Mouse (Mus musculus) hindbrain, embryonic 16.5 days (tissue): ENCODE data around the gene Cks2. TPM values are rescaled to one million over a fixed set of nuclear protein-coding genes. Genes with fewer than 3 reads are reported as not detected.
"Not testable (repeated sequence)": the region's sequence is repeated elsewhere in the genome, so short reads cannot be mapped to it uniquely, and the experiment has no call there.

ENCODE experiments used
- ATAC-seq: fragments of 200-750 bp; cut with Nextera tagmentation; 2 replicates; pipeline ENCODE4 v1.8.0; 2017; ENCODE audit warnings: moderate TSS enrichment, moderate library complexity
- H3K27ac ChIP-seq: fragments of 300-500 bp; sonication (generic); 2 replicates; pipeline ENCODE4 v1.5.1; 2014; ENCODE audit warnings: low read depth, mild to moderate bottlenecking, control low read depth, low read length, moderate library complexity
- H3K27me3 ChIP-seq: fragments of 300-500 bp; sonication (generic); replicated peaks from 2 replicates; pipeline ENCODE4 v1.6.1; 2014; ENCODE audit warnings: low read length; ENCODE audit not compliant: control insufficient read depth, insufficient read depth
- H3K36me3 ChIP-seq: fragments of 300-500 bp; sonication (generic); 2 replicates; pipeline ENCODE4 v1.6.1; 2014; ENCODE audit warnings: mild to moderate bottlenecking, low read length, moderate library complexity, mixed read lengths; ENCODE audit not compliant: control insufficient read depth, insufficient read depth
- H3K4me1 ChIP-seq: fragments of 300-500 bp; sonication (generic); 2 replicates; pipeline ENCODE4 v1.6.1; 2014; ENCODE audit warnings: low read depth, low read length; ENCODE audit not compliant: control insufficient read depth, insufficient read depth
- H3K4me2 ChIP-seq: fragments of 300-500 bp; sonication (generic); 2 replicates; pipeline ENCODE4 v1.6.1; 2014; ENCODE audit warnings: mild to moderate bottlenecking, low read length, control low read depth, moderate library complexity
- H3K4me3 ChIP-seq: fragments of 300-500 bp; sonication (generic); 2 replicates; pipeline ENCODE4 v1.5.1; 2014; ENCODE audit warnings: mild to moderate bottlenecking, low read length, control low read depth, moderate library complexity
- H3K9ac ChIP-seq: fragments of 300-500 bp; sonication (generic); 2 replicates; pipeline ENCODE4 v1.6.1; 2014; ENCODE audit warnings: low read depth, mild to moderate bottlenecking, control low read depth, low read length, moderate library complexity
- H3K9me3 ChIP-seq: fragments of 300-500 bp; sonication (generic); 2 replicates; pipeline ENCODE4 v1.6.1; 2014; ENCODE audit warnings: mild to moderate bottlenecking, low read length, moderate library complexity; ENCODE audit not compliant: control insufficient read depth
- WGBS: fragments of 180-500 bp; shearing (Covaris S2); extraction: QIAGEN DNeasy Blood & Tissue Kit; methylation state at CpG from one replicate; pipeline ENCODE4 v1.1.7; 2014; 5-methylcytosine and 5-hydroxymethylcytosine counted together
- polyA plus RNA-seq: library from polyadenylated mRNA; unstranded; fragments of >200 nt; fragmentation: Nextera tagmentation; extraction: Ambion mirVana; gene quantifications from 2 replicates; pipeline ENCODE4 v1.2.1, GENCODE M21; 2015

Cks2 gene
- polyA plus RNA-seq, 1 experiment from 2014 or later: 49.7 TPM

- Histone ChIP-seq H3K4me3 (no peak overlapping the region), H3K27me3 (no peaks in the 10 kb centered on the region), H3K27ac (no peak overlapping the region), H3K36me3 (no peaks in the 10 kb centered on the region), H3K4me1 (no peaks in the 10 kb centered on the region), H3K9me3 (no peaks in the 10 kb centered on the region), H3K4me2 (no peak overlapping the region), H3K9ac (no peak overlapping the region)
- 78% methylated on average over 15 of the region's 15 CpGs for WGBS
- no peak for ATAC-seq
These were observed 13.6 kb upstream of the Cks2 start for GRCm38 (mm10) chr13:51631354-51631992.

DNA sequence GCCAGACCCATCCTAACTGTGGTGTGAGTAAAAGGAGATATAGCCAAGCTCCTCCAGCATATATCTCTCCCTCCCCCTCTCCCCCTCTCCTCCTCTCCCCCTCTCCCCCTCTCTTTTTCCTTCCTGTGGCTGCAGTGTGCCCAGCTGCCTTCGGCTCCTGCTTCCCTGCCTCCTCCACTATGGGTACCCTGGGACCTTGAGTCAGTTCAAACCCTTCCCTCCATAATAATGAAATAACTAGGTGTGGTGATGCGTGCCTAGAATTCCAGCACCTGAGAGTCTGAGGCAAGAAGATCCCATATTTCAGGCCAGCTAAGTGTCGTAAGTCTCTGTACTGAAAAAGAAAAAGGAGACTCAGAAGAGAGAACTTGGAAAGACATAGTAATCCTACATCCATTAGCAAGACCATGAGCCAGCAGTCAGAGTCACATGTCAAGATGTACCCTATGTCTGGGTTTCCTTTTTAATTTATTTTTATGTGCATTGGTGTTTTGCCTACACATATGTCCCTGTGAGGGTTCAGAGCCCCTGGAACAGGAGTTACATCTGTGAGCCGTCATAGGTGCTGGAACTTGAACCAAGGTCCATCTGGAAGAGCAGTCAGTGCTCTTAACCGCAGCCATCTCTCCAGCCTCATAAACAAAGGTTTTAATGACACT lies 12.3 kb upstream of the Cks2 start:
- 89% methylated on average over 5 of the region's 5 CpGs for WGBS
- no peak overlapping the region for H3K27ac ChIP-seq
- H3K27me3 ChIP-seq: no peaks in the 10 kb centered on the region
- no peaks in the 10 kb centered on the region for H3K4me1 ChIP-seq
- H3K9ac ChIP-seq: no peak overlapping the region
- H3K9me3 ChIP-seq: no peaks in the 10 kb centered on the region
- H3K4me3 ChIP-seq: no peak overlapping the region
- no peaks in the 10 kb centered on the region for H3K36me3 ChIP-seq
- no peak for ATAC-seq
- H3K4me2 ChIP-seq: no peak overlapping the region

- not testable (repeated sequence) for H3K27me3 ChIP-seq, H3K4me2 ChIP-seq, H3K4me3 ChIP-seq, H3K27ac ChIP-seq, H3K36me3 ChIP-seq, H3K9me3 ChIP-seq, H3K9ac ChIP-seq, ATAC-seq, H3K4me1 ChIP-seq
- WGBS: 60% methylated on average over 5 of the region's 9 CpGs
These were observed 9.6 kb upstream of the Cks2 start for GRCm38 (mm10) chr13:51635384-51635783.

DNA sequence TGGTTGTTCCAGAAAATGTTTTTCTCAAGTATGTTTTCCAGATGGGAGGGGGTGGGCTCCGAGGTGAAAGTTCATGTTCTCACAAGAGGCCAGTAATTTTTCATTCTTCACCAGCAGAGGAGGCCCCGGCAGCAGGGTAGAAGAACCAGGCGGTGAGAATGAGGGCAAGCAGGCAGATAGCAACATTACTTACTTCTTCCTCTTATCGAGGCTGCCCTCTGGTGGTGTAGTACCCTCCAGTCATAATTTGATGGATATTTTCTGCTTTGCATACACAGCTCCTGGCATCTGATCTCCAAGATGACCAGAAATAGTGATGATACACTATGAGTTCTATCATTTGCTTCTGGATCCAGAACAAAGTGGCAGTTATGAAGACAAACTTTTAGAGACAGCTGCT lies 6.1 kb upstream of the Cks2 start:
- Histone ChIP-seq H3K27ac (no peak overlapping the region), H3K9me3 (no peaks in the 10 kb centered on the region), H3K4me3 (no peak overlapping the region), H3K4me1 (no peaks in the 10 kb centered on the region), H3K4me2 (no peak overlapping the region), H3K9ac (no peak overlapping the region), H3K27me3 (no peaks in the 10 kb centered on the region), H3K36me3 (no peaks in the 10 kb centered on the region)
- 85% methylated on average over 4 of the region's 4 CpGs for WGBS
- no peak for ATAC-seq

GRCm38 (mm10) chr13:51641424-51641823 lies 3.6 kb upstream of the Cks2 start:
- H3K9ac ChIP-seq: no peak overlapping the region
- H3K36me3 ChIP-seq: no peaks in the 10 kb centered on the region
- H3K27me3 ChIP-seq: no peaks in the 10 kb centered on the region
- no peak for ATAC-seq
- H3K9me3 ChIP-seq: no peaks in the 10 kb centered on the region
- H3K4me3 ChIP-seq: no peak overlapping the region
- peaks cover 3% of the 10 kb centered on the region; the same call in 1 of the 2 replicates for H3K4me1 ChIP-seq
- H3K4me2 ChIP-seq: no peak overlapping the region
- 92% methylated on average over 3 of the region's 3 CpGs for whole genome bisulfite sequencing
- H3K27ac ChIP-seq: no peak overlapping the region

DNA sequence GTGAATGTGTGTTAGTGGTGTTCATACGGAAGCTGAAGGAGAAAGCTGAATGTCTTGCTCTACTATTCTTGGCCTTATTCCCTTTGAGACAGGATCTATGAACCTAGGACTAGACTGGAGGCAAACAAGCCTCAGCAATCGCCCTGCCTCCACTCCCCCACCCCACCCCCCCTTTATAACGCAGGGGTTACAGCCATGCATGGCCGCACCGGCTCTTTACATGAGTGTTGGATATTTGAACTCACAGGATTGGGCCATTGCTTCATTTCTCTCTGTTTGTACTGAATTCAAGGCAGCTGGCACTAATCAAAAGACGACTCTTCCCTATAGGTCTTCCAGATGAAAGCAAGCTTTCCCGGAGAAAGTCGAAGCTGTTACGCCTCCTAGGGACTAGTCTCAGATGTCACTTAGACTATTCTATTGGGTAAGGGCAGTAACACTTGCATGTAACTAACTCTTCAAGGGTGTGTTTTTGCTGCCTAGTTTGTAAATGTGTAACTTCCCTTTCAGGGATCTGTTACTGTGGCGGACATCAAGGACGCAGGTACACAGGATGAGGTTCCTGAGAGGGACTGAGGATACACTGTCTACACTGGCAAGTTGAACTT lies 2.8 kb upstream of the Cks2 start:
- no peaks in the 10 kb centered on the region for H3K9me3 ChIP-seq
- ATAC-seq: no peak
- no peak overlapping the region for H3K4me2 ChIP-seq
- H3K9ac ChIP-seq: no peak overlapping the region
- H3K4me3 ChIP-seq: no peak overlapping the region
- WGBS: 29% methylated on average over 11 of the region's 11 CpGs
- H3K27me3 ChIP-seq: no peaks in the 10 kb centered on the region
- H3K4me1 ChIP-seq: peaks cover 5% of the 10 kb centered on the region
- H3K36me3 ChIP-seq: no peaks in the 10 kb centered on the region
- H3K27ac ChIP-seq: no peak overlapping the region

GRCm38 (mm10) chr13:51643924-51644828 lies 856 bp upstream of the Cks2 start:
- Histone ChIP-seq H3K36me3 (no peaks in the 10 kb centered on the region), H3K4me2 (peak overlapping the region; percentile 71), H3K9me3 (no peaks in the 10 kb centered on the region), H3K4me1 (peaks cover 5% of the 10 kb centered on the region), H3K9ac (peak overlapping the region; percentile 82), H3K27me3 (no peaks in the 10 kb centered on the region), H3K27ac (peak overlapping the region; percentile 74), H3K4me3 (peak overlapping the region; percentile 72)
- ATAC-seq: peak; percentile 12
- WGBS: 49% methylated on average over 20 of the region's 20 CpGs

DNA sequence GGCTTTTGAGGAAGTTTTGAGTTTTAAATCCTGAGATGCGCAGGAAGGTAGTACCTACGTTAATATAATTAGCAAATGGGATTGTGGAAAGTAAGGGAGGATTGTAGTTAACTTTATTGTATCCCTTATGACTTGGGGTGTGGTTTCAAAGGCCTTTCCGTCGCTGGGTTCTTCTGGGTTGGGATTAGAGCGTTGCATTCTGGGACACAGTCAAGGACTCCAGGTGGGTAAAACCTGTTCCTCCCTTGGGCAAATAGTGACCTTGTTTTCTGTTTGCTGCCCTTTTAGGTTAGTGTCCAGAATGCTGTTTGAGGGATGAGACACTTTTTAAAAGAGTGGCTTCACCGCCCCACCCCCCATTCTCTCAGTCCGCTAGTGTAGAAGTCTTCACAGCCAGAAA lies 840 bp downstream of the Cks2 start:
- 0% methylated on average over 7 of the region's 7 CpGs for WGBS
- no peak for ATAC-seq
- peak overlapping the region; percentile 57 for H3K9ac ChIP-seq

More for the DNA sequence above, 840 bp downstream of the Cks2 start:
- Histone ChIP-seq H3K27me3 (no peaks in the 10 kb centered on the region), H3K4me2 (peak overlapping the region; percentile 94), H3K27ac (no peak overlapping the region), H3K9me3 (no peaks in the 10 kb centered on the region), H3K36me3 (no peaks in the 10 kb centered on the region), H3K4me3 (peak overlapping the region; percentile 72), H3K4me1 (peaks cover 7% of the 10 kb centered on the region)
